20 mouse cellular contexts compared by ENCODE assay signal in genomic region chr4:82374560-82374959, GRCm38 (mm10).
A peak's percentile ranks its signal among the peaks of the same experiment; 100 is the strongest.
DNase-seq lines count a peak whose midpoint lies in the region; ATAC-seq lines count a peak whose summit lies in the region.
"Had no signal": no experiment of that assay in that cellular context is flagged by ENCODE, and none has a peak within 500 bp of the region (broad histone marks: within the 10 kb centered on the region; RNA-seq: fewer than 3 reads in every experiment).

No protein-coding gene starts in this region.

- no peak overlapping the region for H3K4me3 ChIP-seq in heart, embryonic 13.5 days
- H3K4me3 ChIP-seq in limb, embryonic 12.5 days (replicated peaks): no peak overlapping the region
- no peak overlapping the region for H3K4me3 ChIP-seq in limb, embryonic 10.5 days
- H3K4me3 ChIP-seq: hindbrain, embryonic 15.5 days; midbrain, embryonic 13.5 days; myocyte; neural tube, embryonic 13.5 days had no signal

- H3K27ac ChIP-seq in heart, embryonic 13.5 days (replicated peaks): peak overlapping the region; percentile 58
- 0 out of 2 replicates have a peak overlapping the region, but pooled peaks have one; percentile 4 for H3K27ac ChIP-seq in limb, embryonic 12.5 days
- H3K27ac ChIP-seq in limb, embryonic 10.5 days: no peak overlapping the region
- H3K27ac ChIP-seq: hindbrain, embryonic 15.5 days; kidney, postnatal 0 days; midbrain, embryonic 13.5 days; neural tube, embryonic 13.5 days had no signal

- no peak overlapping the region for H3K9ac ChIP-seq in heart, embryonic 13.5 days
- no peak overlapping the region for H3K9ac ChIP-seq in limb, embryonic 12.5 days (replicated peaks)
- H3K9ac ChIP-seq: hindbrain, embryonic 15.5 days; midbrain, embryonic 13.5 days; neural tube, embryonic 13.5 days had no signal

- DNase-seq in heart, postnatal 14 days: no peak
- DNase-seq in limb, embryonic 10.5 days (ENCODE audit: low spot score): no peak
- DNase-seq in R1 (ENCODE audit: low read depth, low spot score): peak; percentile 31
- DNase-seq in ZHBTc4 (ENCODE audit: low read depth, low spot score): peak; percentile 12
- no peak for DNase-seq in embryo, embryonic 11 days
- DNase-seq: adrenal gland, postnatal 10 days; cerebellum, adult 18-20 months; cerebellum, postnatal 36 days; gastrocnemius, postnatal 36 days; kidney, adult 2 months; layer of hippocampus, adult 9-11 months; thymus, postnatal 25 days had no signal

- intact Hi-C loops in heart, postnatal 14 days (cut with DNase I): no loop called here

- H3K27me3 ChIP-seq in heart, embryonic 13.5 days (replicated peaks): no peaks in the 10 kb centered on the region
- H3K27me3 ChIP-seq in limb, embryonic 12.5 days: no peaks in the 10 kb centered on the region
- no peaks in the 10 kb centered on the region for H3K27me3 ChIP-seq in limb, embryonic 10.5 days (ENCODE audit: low read depth, poor library complexity, severe bottlenecking)
- H3K27me3 ChIP-seq: hindbrain, embryonic 15.5 days; midbrain, embryonic 13.5 days; neural tube, embryonic 13.5 days had no signal

- ATAC-seq in heart, embryonic 13.5 days (ENCODE audit: extremely low read depth, insufficient number of reproducible peaks, low FRiP score, low TSS enrichment): no peak
- no peak for ATAC-seq in limb, embryonic 12.5 days (ENCODE audit: insufficient number of reproducible peaks, insufficient read depth, low FRiP score, low TSS enrichment, low read depth)
- ATAC-seq: lung, postnatal 0 days; midbrain, embryonic 13.5 days had no signal

- WGBS in heart, embryonic 13.5 days: 57% methylated on average over 5 of the region's 5 CpGs
- WGBS in limb, embryonic 12.5 days: 66% methylated on average over 5 of the region's 5 CpGs
- 73% methylated on average over 5 of the region's 5 CpGs for whole genome bisulfite sequencing in limb, embryonic 10.5 days

- H3K9me3 ChIP-seq in heart, embryonic 13.5 days: no peaks in the 10 kb centered on the region
- no peaks in the 10 kb centered on the region for H3K9me3 ChIP-seq in limb, embryonic 12.5 days
- no peaks in the 10 kb centered on the region for H3K9me3 ChIP-seq in limb, embryonic 10.5 days (replicated peaks)
- H3K9me3 ChIP-seq: hindbrain, embryonic 15.5 days; midbrain, embryonic 13.5 days; neural tube, embryonic 13.5 days had no signal

- peaks cover 20% of the 10 kb centered on the region for H3K36me3 ChIP-seq in heart, embryonic 13.5 days
- H3K36me3 ChIP-seq in limb, embryonic 12.5 days: 0 out of 2 replicates have a peak, but pooled peaks cover 7% of the 10 kb centered on the region
- 0 out of 2 replicates have a peak, but pooled peaks cover 4% of the 10 kb centered on the region for H3K36me3 ChIP-seq in limb, embryonic 10.5 days
- H3K36me3 ChIP-seq: hindbrain, embryonic 15.5 days; midbrain, embryonic 13.5 days; neural tube, embryonic 13.5 days had no signal

- H3K4me1 ChIP-seq in heart, embryonic 13.5 days: peaks cover 52% of the 10 kb centered on the region
- H3K4me1 ChIP-seq in limb, embryonic 12.5 days (replicated peaks): peaks cover 16% of the 10 kb centered on the region
- H3K4me1 ChIP-seq in limb, embryonic 10.5 days: peaks cover 9% of the 10 kb centered on the region
- H3K4me1 ChIP-seq: hindbrain, embryonic 15.5 days had no signal

- H3K4me2 ChIP-seq in heart, embryonic 13.5 days: no peak overlapping the region
- no peak overlapping the region for H3K4me2 ChIP-seq in limb, embryonic 12.5 days
- H3K4me2 ChIP-seq: hindbrain, embryonic 15.5 days; midbrain, embryonic 13.5 days; neural tube, embryonic 13.5 days had no signal

Comparison
In these comparisons a context has a peak if more than half of its experiments do, and no peak if none do; other contexts are left out.
1. DNase-seq: peak in R1 (single experiment) and ZHBTc4 (single experiment); none in heart, postnatal 14 days (0 of 2), limb, embryonic 10.5 days (single experiment) and embryo, embryonic 11 days (single experiment).